ENCODE assay signal across 17 mouse cellular contexts in the genomic region with DNA sequence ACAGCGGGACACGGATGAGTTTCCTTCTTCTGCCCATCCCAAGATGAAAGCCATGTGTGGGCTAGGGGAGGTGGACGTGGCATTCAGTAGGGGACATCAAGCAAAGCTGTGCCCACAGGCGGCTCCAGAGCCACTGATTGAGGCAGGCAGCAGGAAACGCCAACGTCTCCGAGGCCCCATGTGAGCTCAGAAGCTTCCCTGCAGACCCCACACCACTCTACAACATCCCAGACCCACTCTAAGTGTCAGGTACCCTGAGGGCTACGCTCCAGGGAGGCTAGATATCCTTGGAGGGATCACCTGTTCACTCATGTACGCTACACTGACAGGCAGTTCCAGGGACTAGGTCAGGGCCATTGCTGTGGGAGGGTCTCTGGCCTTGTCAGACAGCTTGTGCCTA.
"Had no signal": no experiment of that assay in that cellular context is flagged by ENCODE, and none has a peak within 500 bp of the region (broad histone marks: within the 10 kb centered on the region; RNA-seq: fewer than 3 reads in every experiment).

No protein-coding gene starts in this region.

- ATAC-seq: lung, postnatal 0 days; midbrain, embryonic 13.5 days; midbrain, embryonic 15.5 days had no signal

- DNase-seq: lung, adult 2 months; lung, postnatal 14 days; lung, postnatal 36 days; right cerebral cortex, postnatal 14 days; thymus, adult 2 months; thymus, postnatal 25 days; thymus, postnatal 4 days had no signal

- H3K4me1 ChIP-seq: megakaryocyte, embryonic 14.5 days had no signal

- H3K27ac ChIP-seq: lung, embryonic 15.5 days; macrophage; midbrain, embryonic 13.5 days; midbrain, embryonic 15.5 days; neural tube, embryonic 12.5 days; stomach, embryonic 15.5 days; stomach, postnatal 0 days had no signal

- H3K4me3 ChIP-seq: lung, embryonic 15.5 days; megakaryocyte, embryonic 14.5 days; midbrain, embryonic 13.5 days; midbrain, embryonic 15.5 days; neural tube, embryonic 12.5 days; stomach, embryonic 15.5 days had no signal

- H3K9ac ChIP-seq: lung, embryonic 15.5 days; midbrain, embryonic 13.5 days; midbrain, embryonic 15.5 days; neural tube, embryonic 12.5 days; stomach, embryonic 15.5 days had no signal

- H3K9me3 ChIP-seq: lung, embryonic 15.5 days; midbrain, embryonic 13.5 days; midbrain, embryonic 15.5 days; neural tube, embryonic 12.5 days; stomach, embryonic 15.5 days had no signal

- H3K36me3 ChIP-seq: lung, embryonic 15.5 days; midbrain, embryonic 13.5 days; midbrain, embryonic 15.5 days; neural tube, embryonic 12.5 days; stomach, embryonic 15.5 days had no signal

- H3K4me2 ChIP-seq: lung, embryonic 15.5 days; midbrain, embryonic 11.5 days; midbrain, embryonic 13.5 days; midbrain, embryonic 15.5 days; neural tube, embryonic 12.5 days; stomach, embryonic 15.5 days had no signal

- H3K27me3 ChIP-seq: midbrain, embryonic 13.5 days; neural tube, embryonic 12.5 days; stomach, embryonic 15.5 days had no signal
